Mouse (Mus musculus): Measurements from ENCODE around the gene Gabarap.
A peak's percentile ranks its signal among the peaks of the same experiment; 100 is the strongest.
"Not testable (repeated sequence)": the region's sequence is repeated elsewhere in the genome, so short reads cannot be mapped to it uniquely, and the experiment has no call there.

Gabarap gene

GRCm38 (mm10) chr11:69998567-69999491 lies 7.9 kb downstream of the Gabarap start:
- DNase-seq (ENCODE audit: low spot score in 2 of 2): no peak

GRCm38 (mm10) chr11:69999666-70000065 lies 8.7 kb downstream of the Gabarap start:
- no peak for DNase-seq (ENCODE audit: low spot score in 2 of 2)

- DNase-seq (ENCODE audit: low spot score in 2 of 2): peak; percentile 90 to 92
Measured at GRCm38 (mm10) chr11:70000396-70000898, 9.5 kb downstream of the Gabarap start, which contains the start of gene Dvl2. Gene Dvl2, plus strand, starts transcription at chr11:70000595.

GRCm38 (mm10) chr11:70001159-70001558 lies 10.2 kb downstream of the Gabarap start:
- no peak for DNase-seq (ENCODE audit: low spot score in 2 of 2)

GRCm38 (mm10) chr11:70001865-70002264 lies 10.9 kb downstream of the Gabarap start:
- DNase-seq (ENCODE audit: low spot score in 2 of 2): peak; percentile 67 to 78

GRCm38 (mm10) chr11:70002471-70002870 lies 11.5 kb downstream of the Gabarap start:
- DNase-seq (ENCODE audit: low spot score in 2 of 2): no peak

GRCm38 (mm10) chr11:70005521-70005920 lies 14.6 kb downstream of the Gabarap start:
- DNase-seq (ENCODE audit: low spot score in 2 of 2): no peak

- DNase-seq (ENCODE audit: low spot score in 2 of 2): no peak
Measured at GRCm38 (mm10) chr11:70010033-70010432, 19.1 kb downstream of the Gabarap start.

GRCm38 (mm10) chr11:70010548-70010947 lies 19.6 kb downstream of the Gabarap start:
- DNase-seq (ENCODE audit: low spot score in 2 of 2): no peak

GRCm38 (mm10) chr11:70010961-70011360 lies 20.0 kb downstream of the Gabarap start:
- no peak for DNase-seq (ENCODE audit: low spot score in 2 of 2)

- no peak for DNase-seq (ENCODE audit: low spot score in 2 of 2)
Measured at GRCm38 (mm10) chr11:70012931-70013330, 22.0 kb downstream of the Gabarap start.

GRCm38 (mm10) chr11:70013408-70013807 lies 22.5 kb downstream of the Gabarap start:
- no peak for DNase-seq (ENCODE audit: low spot score in 2 of 2)

GRCm38 (mm10) chr11:70014051-70014450 lies 23.1 kb downstream of the Gabarap start:
- DNase-seq (ENCODE audit: low spot score in 2 of 2): no peak

- peak; percentile 87 to 93 for DNase-seq (ENCODE audit: low spot score in 2 of 2)
Measured at GRCm38 (mm10) chr11:70014880-70015558, 24.1 kb downstream of the Gabarap start, which contains the start of gene Acadvl. Gene Acadvl, minus strand, starts transcription at chr11:70015411.

- DNase-seq (ENCODE audit: low spot score in 2 of 2): no peak
Measured at GRCm38 (mm10) chr11:70015677-70016076, 24.7 kb downstream of the Gabarap start.

GRCm38 (mm10) chr11:70016177-70016576 lies 25.2 kb downstream of the Gabarap start:
- DNase-seq (ENCODE audit: low spot score in 2 of 2): not testable (repeated sequence)

- DNase-seq (ENCODE audit: low spot score in 2 of 2): no peak
Measured at GRCm38 (mm10) chr11:70016669-70017068, 25.7 kb downstream of the Gabarap start, which contains the start of gene Dlg4. Gene Dlg4, plus strand, starts transcription at chr11:70016942.

GRCm38 (mm10) chr11:70017199-70017767 lies 26.3 kb downstream of the Gabarap start:
- no peak for DNase-seq (ENCODE audit: low spot score in 2 of 2)

GRCm38 (mm10) chr11:70018131-70018990 lies 27.4 kb downstream of the Gabarap start:
- no peak for DNase-seq (ENCODE audit: low spot score in 2 of 2)

GRCm38 (mm10) chr11:70019495-70020021 lies 28.6 kb downstream of the Gabarap start:
- no peak for DNase-seq (ENCODE audit: low spot score in 2 of 2)

Measured in spleen, postnatal 4 days (tissue).